Mouse (Mus musculus) E14TG2a.4 (cell line): ENCODE results near the gene Ddb2.

Experiments used
- H3K27me3 ChIP-seq: 2 replicates; pipeline ENCODE4 v1.6.1; 2014; ENCODE audit warnings: low read length, control low read depth; ENCODE audit not compliant: insufficient read depth
- H3K36me3 ChIP-seq: 2 replicates; pipeline ENCODE4 v1.6.1; 2014; ENCODE audit warnings: low read length, control low read depth; ENCODE audit not compliant: insufficient read depth
- H3K4me1 ChIP-seq: replicated peaks from 2 replicates; pipeline ENCODE4 v1.6.1; 2014; ENCODE audit warnings: low read depth, low read length, control low read depth
- H3K4me3 ChIP-seq: replicated peaks from 2 replicates; pipeline ENCODE4 v1.5.1; 2014; ENCODE audit warnings: mild to moderate bottlenecking, low read length
- H3K9me3 ChIP-seq: 2 replicates; pipeline ENCODE4 v1.6.1; 2014; ENCODE audit warnings: low read length, control low read depth
- CTCF ChIP-seq: conservative IDR thresholded peaks from 2 replicates; pipeline ENCODE4 v1.5.1; 2014; ENCODE audit warnings: low read length
- NANOG ChIP-seq: IDR thresholded peaks from 2 replicates; pipeline ENCODE4 v1.6.1; 2014; ENCODE audit warnings: borderline replicate concordance, low read length, mixed read lengths
- POU5F1 ChIP-seq: IDR thresholded peaks from 2 replicates; pipeline ENCODE4 v1.6.1; 2014; ENCODE audit warnings: low read length, borderline replicate concordance

Ddb2 gene

GRCm38 (mm10) chr2:91257126-91257980 lies 20.6 kb upstream of the Ddb2 start:
- Histone ChIP-seq H3K36me3 (no peaks in the 10 kb centered on the region), H3K4me3 (peak overlapping the region; percentile 87), H3K4me1 (peaks cover 50% of the 10 kb centered on the region), H3K9me3 (no peaks in the 10 kb centered on the region), H3K27me3 (peaks cover 93% of the 10 kb centered on the region)
- TF ChIP-seq CTCF (no peak), POU5F1 (no peak), NANOG (no peak)

DNA sequence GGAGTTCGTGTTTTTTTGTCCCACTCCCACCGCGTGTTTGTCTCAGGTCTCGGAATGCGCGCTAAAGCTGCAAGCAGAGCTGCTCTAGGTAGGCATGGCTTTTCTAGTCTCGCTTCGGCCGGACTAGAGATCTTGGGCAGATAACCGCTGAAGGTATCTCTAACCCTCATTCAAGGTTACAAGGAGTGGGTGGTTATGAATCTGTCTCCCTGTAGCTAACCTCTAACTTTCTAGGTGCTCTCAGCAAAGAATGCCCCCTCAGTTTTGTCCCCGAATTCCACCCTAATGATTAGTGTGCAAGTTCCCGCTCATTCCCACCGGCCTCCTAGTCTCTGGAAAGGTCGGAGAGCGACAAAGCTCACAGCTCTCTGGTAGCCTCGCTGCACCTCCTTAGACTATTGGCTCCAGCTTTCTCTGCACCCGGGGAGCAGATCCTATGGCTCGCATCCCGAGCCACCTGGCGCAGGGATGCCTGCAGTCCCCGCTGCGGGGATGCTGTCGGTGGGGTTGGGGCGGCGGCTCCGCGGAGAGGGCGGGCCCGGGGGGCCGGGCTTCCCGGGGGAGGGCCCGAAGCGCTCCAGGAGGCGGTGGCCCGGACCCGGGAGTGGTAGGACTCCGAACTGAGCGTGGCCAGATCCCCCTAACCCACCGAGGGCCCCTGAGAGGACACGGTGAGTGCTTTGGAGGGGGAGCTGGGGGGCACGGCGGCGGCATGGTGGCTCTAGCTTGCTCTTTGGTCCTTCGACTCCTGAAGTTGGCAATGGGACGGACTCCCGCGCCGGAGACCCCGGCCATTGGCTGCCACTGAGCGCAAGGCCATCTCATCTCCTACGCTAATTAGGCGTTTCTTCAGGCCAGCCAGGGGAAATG lies 19.7 kb upstream of the Ddb2 start:
- Histone ChIP-seq H3K4me3 (peak overlapping the region; percentile 87), H3K9me3 (no peaks in the 10 kb centered on the region), H3K4me1 (peaks cover 47% of the 10 kb centered on the region), H3K36me3 (no peaks in the 10 kb centered on the region), H3K27me3 (peaks cover 97% of the 10 kb centered on the region)
- TF ChIP-seq NANOG (no peak), CTCF (no peak), POU5F1 (no peak)

DNA sequence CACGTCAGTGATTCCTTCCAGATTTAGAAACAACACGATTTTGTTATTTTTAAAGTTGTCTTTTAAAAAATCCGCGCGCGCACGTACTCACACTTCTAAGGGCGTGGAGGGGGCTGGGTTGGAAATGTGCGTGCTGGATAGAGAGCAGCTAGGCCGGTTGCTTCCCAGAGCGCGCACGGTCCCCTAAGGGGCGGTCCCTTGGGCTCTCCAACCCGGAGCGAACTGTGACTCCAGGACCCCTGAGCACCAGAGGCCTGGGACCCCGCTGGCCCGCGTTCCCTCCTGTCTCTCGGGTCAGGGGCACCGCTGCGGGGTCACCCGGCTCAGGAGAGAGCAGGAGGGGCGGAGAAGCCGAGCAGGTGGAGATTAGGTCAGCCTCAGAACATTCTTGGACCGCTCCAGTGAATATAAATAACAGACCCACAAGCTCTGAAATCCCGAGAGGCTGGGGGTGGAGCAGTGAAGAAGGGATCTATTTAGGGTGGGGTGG lies 18.9 kb upstream of the Ddb2 start, which contains the start of gene Pacsin3:
Gene Pacsin3, plus strand, starts transcription at position 294 of the 490 bp plus-strand sequence.
- Histone ChIP-seq H3K27me3 (peaks cover 95% of the 10 kb centered on the region), H3K36me3 (no peaks in the 10 kb centered on the region), H3K4me1 (peaks cover 39% of the 10 kb centered on the region), H3K4me3 (peak within 1 kb of the TSS; percentile 87), H3K9me3 (no peaks in the 10 kb centered on the region)
- TF ChIP-seq CTCF, result no peak
- no peak for TF ChIP-seq NANOG
- no peak for TF ChIP-seq POU5F1

- Histone ChIP-seq H3K27me3 (peaks cover 87% of the 10 kb centered on the region), H3K4me1 (peaks cover 31% of the 10 kb centered on the region), H3K36me3 (no peaks in the 10 kb centered on the region), H3K9me3 (no peaks in the 10 kb centered on the region), H3K4me3 (no peak overlapping the region)
- no peak for TF ChIP-seq POU5F1
- no peak for TF ChIP-seq CTCF
- no peak for TF ChIP-seq NANOG
Observed at GRCm38 (mm10) chr2:91254725-91255380, 18.1 kb upstream of the Ddb2 start.

GRCm38 (mm10) chr2:91252512-91252911 lies 15.7 kb upstream of the Ddb2 start:
- Histone ChIP-seq H3K27me3 (peaks cover 65% of the 10 kb centered on the region), H3K4me1 (peaks cover 20% of the 10 kb centered on the region), H3K36me3 (no peaks in the 10 kb centered on the region), H3K9me3 (peaks cover 8% of the 10 kb centered on the region; the same call in 1 of the 2 replicates), H3K4me3 (no peak overlapping the region)
- TF ChIP-seq NANOG, result no peak
- no peak for TF ChIP-seq POU5F1
- TF ChIP-seq CTCF, result no peak

DNA sequence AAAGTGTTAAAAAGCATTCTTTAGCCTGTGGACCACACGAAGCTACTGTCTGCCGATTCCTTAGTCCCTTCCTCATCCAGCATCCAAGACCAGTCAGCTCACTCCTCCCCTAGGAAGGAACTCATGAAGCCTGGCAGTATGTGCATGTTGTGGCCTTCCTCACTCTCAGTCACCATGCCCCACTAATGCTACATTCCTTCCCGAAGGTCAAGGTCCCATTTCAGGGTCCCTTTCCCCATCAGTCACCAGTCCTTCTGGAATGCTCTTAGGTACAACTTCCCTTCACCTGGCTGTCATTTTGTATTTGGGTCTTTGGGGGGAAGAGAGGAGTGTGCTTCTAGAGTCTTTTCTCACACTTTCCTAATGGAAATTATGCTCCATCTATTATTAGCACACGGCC lies 15.2 kb upstream of the Ddb2 start:
- Histone ChIP-seq H3K36me3 (no peaks in the 10 kb centered on the region), H3K4me1 (peaks cover 16% of the 10 kb centered on the region), H3K4me3 (no peak overlapping the region), H3K9me3 (peaks cover 10% of the 10 kb centered on the region; the same call in 1 of the 2 replicates), H3K27me3 (peaks cover 60% of the 10 kb centered on the region)
- TF ChIP-seq NANOG (no peak), POU5F1 (no peak), CTCF (no peak)

GRCm38 (mm10) chr2:91248366-91248765 lies 11.6 kb upstream of the Ddb2 start:
- TF ChIP-seq NANOG, result no peak
- TF ChIP-seq CTCF, result no peak
- TF ChIP-seq POU5F1, result no peak
- peaks cover 24% of the 10 kb centered on the region for H3K27me3 ChIP-seq
- peaks cover 10% of the 10 kb centered on the region; the same call in 1 of the 2 replicates for H3K9me3 ChIP-seq
- no peaks in the 10 kb centered on the region for H3K36me3 ChIP-seq
- no peak overlapping the region for H3K4me3 ChIP-seq
- H3K4me1 ChIP-seq, result peaks cover 3% of the 10 kb centered on the region; the same call in 1 of the 2 replicates
